Mouse (Mus musculus): ENCODE data around the gene Gm8994. TPM values are rescaled to one million over a fixed set of nuclear protein-coding genes. Genes with fewer than 3 reads are reported as not detected.
"Not testable (repeated sequence)": the region's sequence is repeated elsewhere in the genome, so short reads cannot be mapped to it uniquely, and the experiment has no call there.

Gm8994 gene
- polyA plus RNA-seq, 1 experiment from 2014 or later: not detected

DNA sequence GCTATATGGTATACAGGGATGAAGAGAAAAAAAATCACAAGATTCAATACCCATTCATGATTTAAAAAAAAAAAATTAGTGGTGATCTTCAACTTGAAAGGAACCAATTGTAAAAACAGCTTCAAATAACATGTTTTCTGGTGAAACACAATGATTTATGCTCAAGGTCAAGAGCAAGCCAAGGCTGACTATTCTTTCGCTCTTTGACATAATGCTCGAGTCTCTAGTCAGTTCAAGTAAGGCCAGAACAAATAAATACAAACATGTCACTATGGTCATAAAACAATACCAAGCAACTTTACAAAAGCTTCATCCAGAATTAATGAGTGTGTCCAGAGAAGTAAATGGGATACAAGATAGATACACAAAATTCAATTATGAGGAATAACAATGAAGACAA is 31.1 kb upstream of the Gm8994 start:
- WGBS: 70% methylated on average over 2 of the region's 2 CpGs
- Histone ChIP-seq H3K4me3 (ENCODE audit: low read depth, low read length) (no peak overlapping the region), H3K4me1 (ENCODE audit: control insufficient read depth, insufficient read depth, low read length) (no peaks in the 10 kb centered on the region), H3K27me3 (ENCODE audit: control insufficient read depth, insufficient read depth, low read length) (no peaks in the 10 kb centered on the region), H3K9ac (replicated peaks; ENCODE audit: low read depth, low read length) (no peak overlapping the region), H3K36me3 (ENCODE audit: control insufficient read depth, insufficient read depth, low read length) (no peaks in the 10 kb centered on the region), H3K4me2 (ENCODE audit: low read depth, low read length) (no peak overlapping the region), H3K9me3 (ENCODE audit: control insufficient read depth, low read length) (no peaks in the 10 kb centered on the region), H3K27ac (ENCODE audit: low read depth, low read length) (no peak overlapping the region)
- ATAC-seq (ENCODE audit: low read depth): no peak

DNA sequence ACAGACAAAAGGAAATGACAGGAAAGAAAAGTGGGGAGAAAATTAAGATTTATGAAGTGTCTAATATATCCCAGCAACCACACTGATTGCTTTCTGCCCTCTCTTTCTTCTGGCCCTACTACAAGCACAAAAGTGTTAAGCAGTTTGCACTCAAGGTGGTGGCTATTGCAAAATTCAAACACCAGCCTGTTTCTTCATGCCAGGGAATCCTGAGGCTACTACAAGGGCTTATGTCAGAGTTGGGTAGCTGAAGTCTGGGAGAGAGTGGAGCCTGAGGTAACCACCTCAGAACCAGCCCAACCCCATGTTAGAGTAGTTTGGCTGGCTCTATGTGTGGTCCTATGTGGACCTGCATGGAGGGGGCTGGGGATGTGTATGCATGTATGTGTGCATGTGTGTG is 23.8 kb upstream of the Gm8994 start:
- Histone ChIP-seq H3K4me1 (ENCODE audit: control insufficient read depth, insufficient read depth, low read length) (no peaks in the 10 kb centered on the region), H3K4me2 (ENCODE audit: low read depth, low read length) (no peak overlapping the region), H3K36me3 (ENCODE audit: control insufficient read depth, insufficient read depth, low read length) (no peaks in the 10 kb centered on the region), H3K27ac (ENCODE audit: low read depth, low read length) (no peak overlapping the region), H3K27me3 (ENCODE audit: control insufficient read depth, insufficient read depth, low read length) (no peaks in the 10 kb centered on the region), H3K9ac (replicated peaks; ENCODE audit: low read depth, low read length) (no peak overlapping the region), H3K9me3 (ENCODE audit: control insufficient read depth, low read length) (no peaks in the 10 kb centered on the region), H3K4me3 (ENCODE audit: low read depth, low read length) (no peak overlapping the region)
- no peak for ATAC-seq (ENCODE audit: low read depth)

DNA sequence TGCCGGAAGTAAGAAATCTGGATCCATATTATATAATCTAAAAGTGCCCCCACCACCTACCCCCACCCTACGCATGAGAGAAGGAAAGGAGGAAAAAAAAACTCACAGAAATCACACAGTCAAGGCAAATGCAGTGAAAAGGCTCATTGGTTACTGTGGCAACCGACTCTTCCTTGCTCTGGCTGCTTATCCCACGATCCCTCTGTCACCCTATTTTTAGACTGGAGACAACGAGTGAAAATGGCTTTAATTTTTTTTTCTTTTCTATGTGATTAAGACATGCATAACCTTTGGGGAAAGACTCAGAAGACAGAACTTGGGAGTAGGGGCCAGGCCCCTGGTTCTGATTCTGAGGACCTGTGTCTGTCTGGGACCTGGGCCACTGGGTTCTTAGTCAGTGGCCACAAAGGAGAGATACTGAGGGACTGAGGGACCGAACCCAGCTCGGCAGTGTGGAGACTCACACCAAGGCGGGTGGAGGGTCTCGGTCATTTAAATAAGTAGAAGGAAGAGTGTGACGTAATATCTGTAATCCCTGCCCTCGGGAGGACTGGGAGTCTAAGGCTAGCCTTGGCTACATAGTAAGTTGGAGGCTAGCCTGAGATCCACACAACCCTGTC is 22.9 kb upstream of the Gm8994 start:
- H3K36me3 ChIP-seq (ENCODE audit: control insufficient read depth, insufficient read depth, low read length): no peaks in the 10 kb centered on the region
- H3K27me3 ChIP-seq (ENCODE audit: control insufficient read depth, insufficient read depth, low read length): no peaks in the 10 kb centered on the region
- H3K9me3 ChIP-seq (ENCODE audit: control insufficient read depth, low read length): no peaks in the 10 kb centered on the region
- WGBS: 76% methylated on average over 11 of the region's 11 CpGs
- no peak for ATAC-seq (ENCODE audit: low read depth)
- no peak overlapping the region for H3K9ac ChIP-seq (replicated peaks; ENCODE audit: low read depth, low read length)
- no peak overlapping the region for H3K4me3 ChIP-seq (ENCODE audit: low read depth, low read length)
- H3K4me1 ChIP-seq (ENCODE audit: control insufficient read depth, insufficient read depth, low read length): no peaks in the 10 kb centered on the region
- H3K27ac ChIP-seq (ENCODE audit: low read depth, low read length): no peak overlapping the region
- H3K4me2 ChIP-seq (ENCODE audit: low read depth, low read length): no peak overlapping the region

DNA sequence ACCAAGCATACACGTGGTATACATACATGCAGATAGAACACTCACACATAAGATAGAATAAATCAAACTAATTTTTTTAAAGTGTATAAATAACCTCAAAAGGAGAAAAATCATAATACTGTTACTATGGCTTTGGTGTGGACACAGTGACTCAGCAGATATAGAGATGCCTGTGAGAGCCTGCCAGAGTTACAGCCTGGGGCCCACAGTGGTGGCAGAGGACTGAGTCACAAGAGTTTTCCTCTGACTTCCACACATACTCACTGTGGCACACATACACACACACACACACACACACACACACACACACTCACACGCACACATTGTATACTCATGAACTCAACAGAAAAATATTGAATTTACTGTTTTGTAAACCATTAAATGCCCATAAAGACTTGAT is 17.9 kb upstream of the Gm8994 start:
- 98% methylated on average over 2 of the region's 2 CpGs for WGBS
- no peaks in the 10 kb centered on the region for H3K4me1 ChIP-seq (ENCODE audit: control insufficient read depth, insufficient read depth, low read length)
- H3K36me3 ChIP-seq (ENCODE audit: control insufficient read depth, insufficient read depth, low read length): no peaks in the 10 kb centered on the region

DNA sequence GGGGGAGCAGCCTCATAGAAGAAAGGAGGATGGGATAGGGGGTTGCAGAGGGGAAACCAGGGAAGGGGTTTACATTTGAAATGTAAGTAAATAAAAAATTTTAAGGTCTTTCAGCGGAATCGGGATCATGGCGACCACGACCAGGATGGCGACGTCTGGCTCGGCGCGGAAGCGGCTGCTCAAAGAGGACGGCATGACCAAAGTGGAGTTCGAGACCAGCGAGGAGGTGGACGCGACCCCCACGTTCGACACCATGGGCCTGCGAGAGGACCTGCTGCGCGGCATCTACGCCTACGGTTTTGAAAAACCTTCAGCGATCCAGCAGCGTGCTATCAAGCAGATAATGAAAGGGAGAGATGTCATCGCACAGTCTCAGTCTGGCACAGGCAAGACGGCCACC is 1.1 kb downstream of the Gm8994 start:
- H3K4me3 ChIP-seq (ENCODE audit: low read depth, low read length); H3K4me1 ChIP-seq (ENCODE audit: control insufficient read depth, insufficient read depth, low read length); ATAC-seq (ENCODE audit: low read depth); H3K9me3 ChIP-seq (ENCODE audit: control insufficient read depth, low read length); H3K9ac ChIP-seq (replicated peaks; ENCODE audit: low read depth, low read length); H3K36me3 ChIP-seq (ENCODE audit: control insufficient read depth, insufficient read depth, low read length); H3K27me3 ChIP-seq (ENCODE audit: control insufficient read depth, insufficient read depth, low read length); H3K27ac ChIP-seq (ENCODE audit: low read depth, low read length); H3K4me2 ChIP-seq (ENCODE audit: low read depth, low read length): not testable (repeated sequence)
- WGBS: 98% methylated on average over 26 of the region's 26 CpGs

More for the DNA sequence above, 17.9 kb upstream of the Gm8994 start:
- Histone ChIP-seq H3K4me2 (ENCODE audit: low read depth, low read length) (no peak overlapping the region), H3K9me3 (ENCODE audit: control insufficient read depth, low read length) (no peaks in the 10 kb centered on the region), H3K27me3 (ENCODE audit: control insufficient read depth, insufficient read depth, low read length) (no peaks in the 10 kb centered on the region), H3K4me3 (ENCODE audit: low read depth, low read length) (no peak overlapping the region), H3K27ac (ENCODE audit: low read depth, low read length) (no peak overlapping the region), H3K9ac (replicated peaks; ENCODE audit: low read depth, low read length) (no peak overlapping the region)
- no peak for ATAC-seq (ENCODE audit: low read depth)

DNA sequence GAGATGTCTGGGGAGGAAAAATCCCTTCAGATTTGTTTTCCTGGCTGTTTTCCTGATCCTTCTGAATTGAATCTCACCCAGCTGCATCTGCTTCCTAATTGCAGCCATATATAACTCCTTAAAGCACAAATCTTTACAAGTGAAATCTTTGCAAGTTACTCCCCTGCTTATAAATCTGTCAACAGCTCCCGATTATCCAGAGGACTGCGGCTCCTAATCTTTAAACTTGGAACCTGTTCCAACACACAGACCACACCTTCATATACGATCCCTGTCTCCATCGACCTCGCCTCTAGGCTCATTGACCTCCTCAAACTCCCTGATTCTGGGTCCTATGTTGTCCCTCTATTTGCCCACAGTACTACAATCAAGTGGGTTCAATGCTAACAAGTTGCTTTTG is 13.3 kb downstream of the Gm8994 start:
- no peak for ATAC-seq (ENCODE audit: low read depth)
- Histone ChIP-seq H3K27me3 (ENCODE audit: control insufficient read depth, insufficient read depth, low read length) (no peaks in the 10 kb centered on the region), H3K4me3 (ENCODE audit: low read depth, low read length) (no peak overlapping the region), H3K9me3 (ENCODE audit: control insufficient read depth, low read length) (no peaks in the 10 kb centered on the region), H3K36me3 (ENCODE audit: control insufficient read depth, insufficient read depth, low read length) (no peaks in the 10 kb centered on the region), H3K4me1 (ENCODE audit: control insufficient read depth, insufficient read depth, low read length) (no peaks in the 10 kb centered on the region), H3K27ac (ENCODE audit: low read depth, low read length) (no peak overlapping the region), H3K4me2 (ENCODE audit: low read depth, low read length) (no peak overlapping the region), H3K9ac (replicated peaks; ENCODE audit: low read depth, low read length) (no peak overlapping the region)
- WGBS: 77% methylated on average over 5 of the region's 5 CpGs

DNA sequence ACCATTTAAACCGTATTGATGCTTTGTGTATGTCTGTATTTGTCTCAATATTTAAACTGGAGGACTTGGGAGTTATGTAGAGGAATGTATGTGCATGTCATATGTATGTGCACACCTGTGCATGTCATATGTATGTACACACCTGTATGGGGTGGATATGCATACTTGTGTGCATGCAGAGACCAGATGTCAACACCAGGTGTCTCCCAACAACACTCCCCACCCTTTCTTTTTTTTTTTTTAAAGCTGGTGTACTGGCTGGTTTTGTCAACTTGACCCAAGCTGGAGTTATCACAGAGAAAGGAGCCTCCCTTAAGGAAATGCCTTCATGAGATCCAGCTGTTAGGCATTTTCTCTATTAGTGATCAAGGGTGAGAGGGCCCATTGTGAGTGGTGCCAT is 13.8 kb downstream of the Gm8994 start:
- H3K4me2 ChIP-seq (ENCODE audit: low read depth, low read length): no peak overlapping the region
- no peak overlapping the region for H3K9ac ChIP-seq (replicated peaks; ENCODE audit: low read depth, low read length)
- H3K27me3 ChIP-seq (ENCODE audit: control insufficient read depth, insufficient read depth, low read length): no peaks in the 10 kb centered on the region
- H3K9me3 ChIP-seq (ENCODE audit: control insufficient read depth, low read length): no peaks in the 10 kb centered on the region
- no peak overlapping the region for H3K4me3 ChIP-seq (ENCODE audit: low read depth, low read length)
- H3K27ac ChIP-seq (ENCODE audit: low read depth, low read length): no peak overlapping the region
- H3K36me3 ChIP-seq (ENCODE audit: control insufficient read depth, insufficient read depth, low read length): no peaks in the 10 kb centered on the region
- no peak for ATAC-seq (ENCODE audit: low read depth)
- no peaks in the 10 kb centered on the region for H3K4me1 ChIP-seq (ENCODE audit: control insufficient read depth, insufficient read depth, low read length)
- WGBS: 80% methylated on average over 1 of the region's 1 CpGs

DNA sequence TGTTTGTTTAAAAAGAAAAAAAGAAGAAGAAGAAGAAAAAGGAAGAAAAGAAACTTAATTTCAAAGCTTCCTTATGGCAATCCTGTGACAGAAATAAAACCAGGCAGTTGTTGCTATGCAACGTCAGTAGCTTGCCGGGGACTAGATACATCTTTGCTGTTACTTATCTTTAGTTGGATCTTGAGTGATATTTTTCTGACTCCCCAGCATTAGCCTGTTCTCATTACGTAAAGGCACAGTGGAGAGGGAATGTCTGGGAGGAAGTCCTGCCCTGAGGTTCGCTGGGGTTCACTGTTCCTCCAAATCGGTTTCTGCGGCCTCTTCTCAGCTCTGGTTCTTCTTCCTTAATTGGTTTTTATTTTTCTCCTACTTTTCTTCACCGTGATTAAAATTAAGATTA is 16.5 kb downstream of the Gm8994 start:
- no peaks in the 10 kb centered on the region for H3K27me3 ChIP-seq (ENCODE audit: control insufficient read depth, insufficient read depth, low read length)
- no peak overlapping the region for H3K4me2 ChIP-seq (ENCODE audit: low read depth, low read length)
- no peak overlapping the region for H3K4me3 ChIP-seq (ENCODE audit: low read depth, low read length)
- no peaks in the 10 kb centered on the region for H3K4me1 ChIP-seq (ENCODE audit: control insufficient read depth, insufficient read depth, low read length)
- no peak for ATAC-seq (ENCODE audit: low read depth)
- 90% methylated on average over 7 of the region's 7 CpGs for WGBS
- no peak overlapping the region for H3K9ac ChIP-seq (replicated peaks; ENCODE audit: low read depth, low read length)
- no peak overlapping the region for H3K27ac ChIP-seq (ENCODE audit: low read depth, low read length)
- H3K9me3 ChIP-seq (ENCODE audit: control insufficient read depth, low read length): no peaks in the 10 kb centered on the region
- H3K36me3 ChIP-seq (ENCODE audit: control insufficient read depth, insufficient read depth, low read length): no peaks in the 10 kb centered on the region

DNA sequence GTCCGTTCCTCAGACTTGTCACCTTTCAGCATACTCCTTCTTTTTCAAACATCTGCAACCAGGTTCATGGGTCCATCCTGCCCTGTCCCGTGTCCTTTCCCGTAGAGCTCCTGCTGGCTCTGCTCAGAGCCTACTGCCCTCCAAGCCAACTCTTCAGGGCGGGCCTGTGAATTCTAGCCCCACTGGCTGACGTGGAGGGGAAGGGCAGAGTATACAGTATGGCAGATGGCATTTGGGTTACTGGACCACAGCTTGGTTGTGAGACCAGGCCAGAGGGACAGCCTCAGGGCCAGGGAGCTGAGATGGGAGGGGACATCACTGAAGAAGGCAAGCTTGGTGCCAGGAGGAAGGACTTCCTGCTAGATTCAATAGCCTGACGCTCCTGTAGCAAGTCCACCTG is 17.7 kb downstream of the Gm8994 start:
- no peak overlapping the region for H3K9ac ChIP-seq (replicated peaks; ENCODE audit: low read depth, low read length)
- no peaks in the 10 kb centered on the region for H3K9me3 ChIP-seq (ENCODE audit: control insufficient read depth, low read length)
- no peaks in the 10 kb centered on the region for H3K27me3 ChIP-seq (ENCODE audit: control insufficient read depth, insufficient read depth, low read length)
- no peak overlapping the region for H3K4me2 ChIP-seq (ENCODE audit: low read depth, low read length)
- no peaks in the 10 kb centered on the region for H3K36me3 ChIP-seq (ENCODE audit: control insufficient read depth, insufficient read depth, low read length)
- H3K4me1 ChIP-seq (ENCODE audit: control insufficient read depth, insufficient read depth, low read length): no peaks in the 10 kb centered on the region
- no peak overlapping the region for H3K4me3 ChIP-seq (ENCODE audit: low read depth, low read length)
- no peak for ATAC-seq (ENCODE audit: low read depth)
- no peak overlapping the region for H3K27ac ChIP-seq (ENCODE audit: low read depth, low read length)
- 90% methylated on average over 6 of the region's 6 CpGs for WGBS

DNA sequence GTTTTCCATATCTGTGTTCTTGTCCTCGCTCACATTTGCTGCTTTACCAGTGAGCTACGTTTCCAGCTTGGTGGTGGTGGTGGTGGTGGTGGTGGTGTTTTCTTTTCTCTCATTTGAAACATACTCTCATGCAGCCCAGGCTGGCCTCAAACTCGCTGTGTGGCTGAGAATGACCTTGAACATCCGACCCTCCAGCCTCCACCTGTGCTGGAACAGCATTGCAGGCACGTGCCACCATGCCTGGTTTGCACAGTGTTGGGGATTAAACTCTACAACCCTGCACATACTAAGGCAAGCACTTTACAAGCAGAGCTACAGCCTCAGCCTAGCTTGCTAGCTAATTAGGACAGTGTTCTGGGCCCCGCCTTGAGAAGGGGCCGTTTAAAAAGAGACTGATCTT is 18.3 kb downstream of the Gm8994 start:
- H3K4me3 ChIP-seq (ENCODE audit: low read depth, low read length): no peak overlapping the region
- no peak overlapping the region for H3K27ac ChIP-seq (ENCODE audit: low read depth, low read length)
- 87% methylated on average over 7 of the region's 7 CpGs for WGBS
- H3K36me3 ChIP-seq (ENCODE audit: control insufficient read depth, insufficient read depth, low read length): no peaks in the 10 kb centered on the region
- H3K9me3 ChIP-seq (ENCODE audit: control insufficient read depth, low read length): no peaks in the 10 kb centered on the region
- no peaks in the 10 kb centered on the region for H3K27me3 ChIP-seq (ENCODE audit: control insufficient read depth, insufficient read depth, low read length)
- H3K9ac ChIP-seq (replicated peaks; ENCODE audit: low read depth, low read length): no peak overlapping the region
- H3K4me2 ChIP-seq (ENCODE audit: low read depth, low read length): no peak overlapping the region
- ATAC-seq (ENCODE audit: low read depth): no peak
- no peaks in the 10 kb centered on the region for H3K4me1 ChIP-seq (ENCODE audit: control insufficient read depth, insufficient read depth, low read length)
